Comparison of ENCODE assay signal across 8 mouse cellular contexts in genomic region chr2:179681386-179681785, GRCm38 (mm10).
DNase-seq lines count a peak whose midpoint lies in the region; ATAC-seq and TF ChIP-seq lines count a peak whose summit lies in the region.
"Had no signal": no experiment of that assay in that cellular context is flagged by ENCODE, and none has a peak within 500 bp of the region (broad histone marks: within the 10 kb centered on the region; RNA-seq: fewer than 3 reads in every experiment).

No protein-coding gene starts in this region.

- no peak for ATAC-seq in kidney, embryonic 14.5 days (ENCODE audit: low FRiP score, low TSS enrichment)

- H3K4me1 ChIP-seq in kidney, embryonic 14.5 days (ENCODE audit: control insufficient read depth, insufficient read depth, low read length): no peaks in the 10 kb centered on the region
- H3K4me1 ChIP-seq in ES-Bruce4 (ENCODE audit: control insufficient read depth, insufficient read depth, low read length): no peaks in the 10 kb centered on the region
- peaks cover 4% of the 10 kb centered on the region; the same call in 1 of the 2 replicates for H3K4me1 ChIP-seq in forebrain, embryonic 10.5 days
- H3K4me1 ChIP-seq: embryonic facial prominence, embryonic 15.5 days had no signal

- no peaks in the 10 kb centered on the region for H3K9me3 ChIP-seq in kidney, embryonic 14.5 days (ENCODE audit: control insufficient read depth, low read length)
- H3K9me3 ChIP-seq in ES-Bruce4 (replicated peaks; ENCODE audit: control insufficient read depth, insufficient read depth, low read length, poor library complexity, severe bottlenecking): no peaks in the 10 kb centered on the region
- H3K9me3 ChIP-seq in forebrain, embryonic 10.5 days: no peaks in the 10 kb centered on the region
- H3K9me3 ChIP-seq: embryonic facial prominence, embryonic 15.5 days had no signal

- no peaks in the 10 kb centered on the region for H3K36me3 ChIP-seq in kidney, embryonic 14.5 days (ENCODE audit: control insufficient read depth, insufficient read depth, low read length)
- no peaks in the 10 kb centered on the region for H3K36me3 ChIP-seq in ES-Bruce4 (ENCODE audit: control insufficient read depth, insufficient read depth, low read length, poor library complexity, severe bottlenecking)
- no peaks in the 10 kb centered on the region for H3K36me3 ChIP-seq in forebrain, embryonic 10.5 days (replicated peaks)
- H3K36me3 ChIP-seq: embryonic facial prominence, embryonic 15.5 days had no signal

- no peak overlapping the region for H3K27ac ChIP-seq in kidney, embryonic 14.5 days (ENCODE audit: low read depth, low read length)
- H3K27ac ChIP-seq in ES-Bruce4 (ENCODE audit: insufficient read depth, low read length): no peak overlapping the region
- H3K27ac ChIP-seq in forebrain, embryonic 10.5 days: no peak overlapping the region
- H3K27ac ChIP-seq: embryonic facial prominence, embryonic 15.5 days had no signal

- no peaks in the 10 kb centered on the region for H3K27me3 ChIP-seq in kidney, embryonic 14.5 days (ENCODE audit: control insufficient read depth, insufficient read depth, low read length)
- no peaks in the 10 kb centered on the region for H3K27me3 ChIP-seq in ES-Bruce4 (ENCODE audit: control insufficient read depth, insufficient read depth, low read length, poor library complexity, severe bottlenecking)
- no peaks in the 10 kb centered on the region for H3K27me3 ChIP-seq in forebrain, embryonic 10.5 days (ENCODE audit: poor library complexity, severe bottlenecking)

- WGBS in kidney, embryonic 14.5 days: 82% methylated on average over 1 of the region's 1 CpGs
- WGBS in forebrain, embryonic 10.5 days: 90% methylated on average over 1 of the region's 1 CpGs

- no peak overlapping the region for H3K4me2 ChIP-seq in kidney, embryonic 14.5 days (replicated peaks; ENCODE audit: low read depth, low read length)
- H3K4me2 ChIP-seq: embryonic facial prominence, embryonic 15.5 days had no signal

- H3K9ac ChIP-seq in kidney, embryonic 14.5 days (ENCODE audit: low read depth, low read length): no peak overlapping the region
- no peak overlapping the region for H3K9ac ChIP-seq in ES-Bruce4 (ENCODE audit: low read depth, poor library complexity, severe bottlenecking)
- H3K9ac ChIP-seq: embryonic facial prominence, embryonic 15.5 days had no signal

- peak; percentile 66 for TF ChIP-seq CTCF in ES-Bruce4 (IDR thresholded peaks at IDR 0.05; ENCODE audit: low read depth, low read length)

- no peak overlapping the region for H3K4me3 ChIP-seq in kidney, embryonic 14.5 days (ENCODE audit: low read length)
- H3K4me3 ChIP-seq in ES-Bruce4 (ENCODE audit: low read depth, low read length): no peak overlapping the region
- H3K4me3 ChIP-seq in forebrain, embryonic 10.5 days: no peak overlapping the region
- H3K4me3 ChIP-seq: embryonic facial prominence, embryonic 15.5 days had no signal

- no peak for TF ChIP-seq POLR2A in ES-Bruce4 (IDR thresholded peaks at IDR 0.05; ENCODE audit: insufficient read depth, low read length)

- DNase-seq in kidney, adult 18-20 months: peak; percentile 27
- peak; percentile 58 for DNase-seq in R1 (ENCODE audit: low read depth, low spot score)
- DNase-seq in induced T-regulatory cell, adult 2 months (ENCODE audit: low read depth): peak; percentile 19
- peak; percentile 39 to 62 for DNase-seq in right cerebral cortex, adult 2 months (ENCODE audit: low spot score in 2 of 2)
- no peak for DNase-seq in forebrain, embryonic 10.5 days (ENCODE audit: extremely low spot score, low spot score)

- TF ChIP-seq EP300 in ES-Bruce4 (IDR thresholded peaks at IDR 0.05; ENCODE audit: insufficient read depth, low read depth, low read length): no peak
